Mouse (Mus musculus) heart, embryonic 14.5 days (tissue): ENCODE measurements around the gene Tgoln1. TPM values are rescaled to one million over a fixed set of nuclear protein-coding genes. Genes with fewer than 3 reads are reported as not detected.
A peak's percentile ranks its signal among the peaks of the same experiment; 100 is the strongest.

Source experiments
- ATAC-seq: fragments of 200-750 bp; cut with Nextera tagmentation; 2 replicates; pipeline ENCODE4 v1.8.0; 2017; ENCODE audit warnings: low read depth, moderate TSS enrichment; ENCODE audit not compliant: insufficient number of reproducible peaks, insufficient read depth, low FRiP score
- H3K27ac ChIP-seq, 2 experiments: fragments of 200-500 bp in 1 of 2; fragments of 300-500 bp in 1 of 2; sonication (generic) in 1 of 2; replicated peaks in 1 of 2; 2 replicates each; pipeline ENCODE4 v1.5.1; 2012 to 2014; ENCODE audit warnings: low read depth in 2 of 2, low read length in 2 of 2, control low read depth in 1 of 2, mild to moderate bottlenecking in 1 of 2, mixed read lengths in 1 of 2; ENCODE audit not compliant: control insufficient read depth in 1 of 2, insufficient read depth in 1 of 2
- H3K27me3 ChIP-seq: fragments of 300-500 bp; sonication (generic); 2 replicates; pipeline ENCODE4 v1.6.1; 2014; ENCODE audit warnings: mild to moderate bottlenecking, low read length, control low read depth; ENCODE audit not compliant: control insufficient read depth, insufficient read depth
- H3K36me3 ChIP-seq: fragments of 300-500 bp; sonication (generic); 2 replicates; pipeline ENCODE4 v1.6.1; 2014; ENCODE audit warnings: mild to moderate bottlenecking, control low read depth, low read length, mixed read lengths; ENCODE audit not compliant: control insufficient read depth, insufficient read depth
- H3K4me1 ChIP-seq, 2 experiments: fragments of 200-500 bp in 1 of 2; fragments of 300-500 bp in 1 of 2; sonication (generic) in 1 of 2; 2 replicates each; pipeline ENCODE4 v1.6.1; 2012 to 2014; ENCODE audit warnings: low read length in 2 of 2, control low read depth in 1 of 2, mixed read lengths in 1 of 2; ENCODE audit not compliant: control insufficient read depth in 2 of 2, insufficient read depth in 2 of 2
- H3K4me2 ChIP-seq: fragments of 300-500 bp; sonication (generic); 2 replicates; pipeline ENCODE4 v1.6.1; 2014; ENCODE audit warnings: mild to moderate bottlenecking, low read length
- H3K4me3 ChIP-seq, 2 experiments: fragments of 200-500 bp in 1 of 2; fragments of 300-500 bp in 1 of 2; sonication (generic) in 1 of 2; 2 replicates each; pipeline ENCODE4 v1.5.1; 2012 to 2014; ENCODE audit warnings: low read length in 2 of 2, mild to moderate bottlenecking in 2 of 2, control low read depth in 1 of 2, low read depth in 1 of 2, moderate library complexity in 1 of 2; ENCODE audit not compliant: control insufficient read depth in 1 of 2, insufficient read depth in 1 of 2
- H3K9ac ChIP-seq: fragments of 300-500 bp; sonication (generic); 2 replicates; pipeline ENCODE4 v1.6.1; 2014; ENCODE audit warnings: mild to moderate bottlenecking, low read length
- H3K9me3 ChIP-seq: fragments of 300-500 bp; sonication (generic); 2 replicates; pipeline ENCODE4 v1.6.1; 2016; ENCODE audit warnings: low read length, control low read depth; ENCODE audit not compliant: control insufficient read depth
- WGBS: fragments of 180-500 bp; shearing (Covaris S2); extraction: QIAGEN DNeasy Blood & Tissue Kit; methylation state at CpG from one replicate; pipeline ENCODE4 v1.1.7; 2014; 5-methylcytosine and 5-hydroxymethylcytosine counted together
- polyA plus RNA-seq: library from polyadenylated mRNA; unstranded; fragments of >200 nt; fragmentation: Nextera tagmentation; extraction: Ambion mirVana; gene quantifications from 2 replicates; pipeline ENCODE4 v1.2.1, GENCODE M21; 2014

Tgoln1 gene
- polyA plus RNA-seq, 1 experiment from 2014 or later, result 27.9 TPM

- Histone ChIP-seq H3K27me3 (no peaks in the 10 kb centered on the region), H3K27ac (no peak overlapping the region), H3K9ac (no peak overlapping the region), H3K9me3 (no peaks in the 10 kb centered on the region), H3K4me3 (no peak overlapping the region), H3K4me1 (peaks cover 3 to 7% of the 10 kb centered on the region in 2 experiments; a peak in 3 of 4 replicates), H3K36me3 (peaks cover 8% of the 10 kb centered on the region; the same call in 1 of the 2 replicates), H3K4me2 (no peak overlapping the region)
- ATAC-seq, result no peak
- 66% methylated on average over 4 of the region's 4 CpGs for WGBS
These were observed 27.8 kb upstream of the Tgoln1 start for GRCm38 (mm10) chr6:72644576-72644975.

DNA sequence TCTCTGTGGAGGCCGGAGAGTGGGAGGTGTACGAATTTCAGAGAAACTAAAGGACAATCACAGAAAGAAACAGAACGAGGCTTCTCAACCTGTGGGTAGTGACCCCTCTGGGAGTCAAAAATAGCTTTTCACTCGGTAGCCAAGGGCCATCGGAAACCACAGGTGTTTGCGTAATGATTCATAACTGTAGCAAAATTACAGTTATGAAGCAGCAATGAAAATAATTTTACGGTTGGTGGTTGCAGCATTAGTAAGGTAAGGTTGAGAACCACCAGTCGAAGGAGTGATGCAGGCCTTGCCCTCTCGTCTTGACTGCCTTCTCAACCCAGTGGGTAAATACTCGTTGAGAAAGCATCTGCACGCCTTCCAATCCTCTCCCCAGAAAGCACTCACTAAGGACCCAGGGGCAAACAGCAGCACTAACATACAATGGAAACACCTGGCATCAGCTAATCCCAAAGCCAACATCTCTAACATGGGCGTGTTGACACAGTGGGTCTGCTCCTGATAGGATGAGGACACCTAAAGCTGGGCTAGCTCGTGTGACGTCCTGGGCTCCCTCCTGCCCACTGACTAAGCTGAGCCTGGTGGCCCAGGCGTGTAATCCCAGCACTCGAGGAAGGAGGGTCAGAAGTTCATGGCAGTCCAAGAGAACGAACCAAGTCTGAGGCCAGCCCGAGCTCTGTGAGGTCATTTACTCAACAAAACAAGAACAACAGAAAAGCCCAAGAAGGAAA, 24.6 kb upstream of the Tgoln1 start:
- no peaks in the 10 kb centered on the region for H3K36me3 ChIP-seq
- no peaks in the 10 kb centered on the region for H3K9me3 ChIP-seq
- no peak overlapping the region for H3K27ac ChIP-seq
- no peak for ATAC-seq
- peaks cover 0 to under 1% of the 10 kb centered on the region in 2 experiments; a peak in 1 of 4 replicates for H3K4me1 ChIP-seq
- WGBS, result 76% methylated on average over 18 of the region's 18 CpGs
- no peak overlapping the region for H3K4me2 ChIP-seq
- no peak overlapping the region for H3K9ac ChIP-seq
- H3K4me3 ChIP-seq, result no peak overlapping the region
- no peaks in the 10 kb centered on the region for H3K27me3 ChIP-seq

DNA sequence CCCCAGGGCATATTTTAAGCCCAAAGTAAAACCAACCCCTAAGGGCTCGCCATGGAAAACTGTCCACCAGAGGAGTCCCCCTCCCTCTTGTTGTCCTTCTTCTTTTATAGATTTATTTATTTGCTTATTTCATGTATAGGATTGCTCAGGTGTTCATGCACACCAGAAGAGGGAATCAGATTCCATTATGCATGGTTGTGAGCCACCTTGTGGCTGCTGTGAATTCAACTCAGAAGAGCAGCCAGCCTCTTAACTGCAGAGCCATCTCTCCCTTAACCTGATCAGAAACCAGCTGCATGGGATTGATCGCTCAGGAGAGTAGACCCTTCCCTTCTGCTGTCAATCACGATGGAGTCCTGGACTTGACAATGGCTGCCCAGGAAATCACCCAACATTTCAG, 20.1 kb upstream of the Tgoln1 start:
- Histone ChIP-seq H3K4me3 (no peak overlapping the region), H3K9ac (no peak overlapping the region), H3K4me1 (peaks cover 3 to 7% of the 10 kb centered on the region in 2 experiments; a peak in 3 of 4 replicates), H3K4me2 (no peak overlapping the region), H3K27ac (no peak overlapping the region), H3K36me3 (peaks cover 5% of the 10 kb centered on the region), H3K9me3 (no peaks in the 10 kb centered on the region), H3K27me3 (no peaks in the 10 kb centered on the region)
- 79% methylated on average over 3 of the region's 3 CpGs for WGBS
- ATAC-seq, result no peak

GRCm38 (mm10) chr6:72635760-72636431, 19.1 kb upstream of the Tgoln1 start:
- Histone ChIP-seq H3K27ac (0 out of 4 replicates have a peak overlapping the region, but pooled peaks of 1 of the 2 experiments have one; percentile 33), H3K9ac (peak overlapping the region; percentile 38; the same call in 1 of the 2 replicates), H3K4me1 (peaks cover 3 to 7% of the 10 kb centered on the region in 2 experiments; a peak in 3 of 4 replicates), H3K4me3 (no peak overlapping the region), H3K27me3 (no peaks in the 10 kb centered on the region), H3K4me2 (peak overlapping the region; percentile 45), H3K36me3 (peaks cover 14% of the 10 kb centered on the region), H3K9me3 (no peaks in the 10 kb centered on the region)
- peak; percentile 44; the same call in 1 of the 2 replicates for ATAC-seq
- WGBS, result 36% methylated on average over 12 of the region's 12 CpGs

- ATAC-seq, result no peak
These were observed 17.5 kb upstream of the Tgoln1 start for GRCm38 (mm10) chr6:72634311-72634710.

DNA sequence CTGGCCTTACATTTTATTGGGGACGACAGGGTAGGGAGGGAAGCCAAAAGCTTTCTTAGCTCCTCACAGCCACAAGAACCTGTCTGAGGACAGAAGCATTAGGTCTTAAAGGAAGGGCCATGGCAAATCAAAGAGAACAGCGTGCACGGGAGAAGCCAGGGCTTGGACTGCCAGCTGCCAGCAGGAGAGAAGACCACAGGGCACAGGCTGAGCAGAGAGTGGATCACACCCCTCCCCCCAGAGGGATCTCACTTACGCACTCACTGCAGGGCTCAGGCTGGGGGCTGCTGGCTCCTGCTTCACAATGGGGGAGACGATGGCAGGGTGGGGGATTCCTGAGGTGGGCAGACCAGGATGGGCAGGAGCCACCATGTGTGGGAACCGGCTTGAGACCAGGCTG, 14.9 kb upstream of the Tgoln1 start:
- no peak overlapping the region for H3K9ac ChIP-seq
- 71% methylated on average over 6 of the region's 6 CpGs for WGBS
- no peak overlapping the region for H3K27ac ChIP-seq
- peaks cover 3 to 7% of the 10 kb centered on the region in 2 experiments; a peak in 3 of 4 replicates for H3K4me1 ChIP-seq
- H3K9me3 ChIP-seq, result no peaks in the 10 kb centered on the region
- no peaks in the 10 kb centered on the region for H3K27me3 ChIP-seq
- H3K4me2 ChIP-seq, result no peak overlapping the region
- ATAC-seq, result no peak
- H3K4me3 ChIP-seq, result no peak overlapping the region
- peaks cover 49% of the 10 kb centered on the region for H3K36me3 ChIP-seq

More at GRCm38 (mm10) chr6:72634311-72634710, 17.5 kb upstream of the Tgoln1 start:
- no peaks in the 10 kb centered on the region for H3K9me3 ChIP-seq
- H3K9ac ChIP-seq, result no peak overlapping the region
- H3K4me2 ChIP-seq, result no peak overlapping the region
- no peak overlapping the region for H3K27ac ChIP-seq
- peaks cover 3 to 7% of the 10 kb centered on the region in 2 experiments; a peak in 3 of 4 replicates for H3K4me1 ChIP-seq
- H3K4me3 ChIP-seq, result no peak overlapping the region
- H3K36me3 ChIP-seq, result peaks cover 29% of the 10 kb centered on the region
- no peaks in the 10 kb centered on the region for H3K27me3 ChIP-seq
- 75% methylated on average over 10 of the region's 10 CpGs for WGBS

DNA sequence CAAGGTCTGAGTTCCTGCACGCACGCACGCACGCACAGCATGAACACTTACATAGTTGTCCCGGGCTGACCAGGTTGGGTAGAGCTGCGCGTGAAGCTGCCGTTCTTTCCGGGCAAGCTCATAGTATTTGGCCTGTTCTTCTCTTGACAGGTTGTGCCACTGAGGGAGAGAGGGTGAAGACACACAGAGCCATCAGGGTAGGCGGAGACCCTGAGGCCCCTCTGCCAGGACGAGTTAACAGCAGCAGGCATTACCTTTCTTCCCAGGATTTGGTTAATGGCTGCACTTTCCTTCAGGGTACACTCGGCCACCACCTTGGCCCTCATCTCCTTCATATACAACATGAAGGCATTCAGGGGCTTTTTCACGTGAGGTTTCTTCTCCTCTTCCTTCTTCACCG, 14.2 kb upstream of the Tgoln1 start:
- no peak overlapping the region for H3K27ac ChIP-seq
- 0 out of 4 replicates have a peak, but pooled peaks cover 0 to 2% of the 10 kb centered on the region in 2 experiments for H3K4me1 ChIP-seq
- H3K4me2 ChIP-seq, result no peak overlapping the region
- H3K36me3 ChIP-seq, result peaks cover 54% of the 10 kb centered on the region
- no peak for ATAC-seq
- no peaks in the 10 kb centered on the region for H3K27me3 ChIP-seq
- no peak overlapping the region for H3K4me3 ChIP-seq
- 86% methylated on average over 14 of the region's 14 CpGs for WGBS
- H3K9ac ChIP-seq, result no peak overlapping the region
- no peaks in the 10 kb centered on the region for H3K9me3 ChIP-seq
